Mouse (Mus musculus): Measurements from ENCODE around the gene Gtf3c1.

DNA sequence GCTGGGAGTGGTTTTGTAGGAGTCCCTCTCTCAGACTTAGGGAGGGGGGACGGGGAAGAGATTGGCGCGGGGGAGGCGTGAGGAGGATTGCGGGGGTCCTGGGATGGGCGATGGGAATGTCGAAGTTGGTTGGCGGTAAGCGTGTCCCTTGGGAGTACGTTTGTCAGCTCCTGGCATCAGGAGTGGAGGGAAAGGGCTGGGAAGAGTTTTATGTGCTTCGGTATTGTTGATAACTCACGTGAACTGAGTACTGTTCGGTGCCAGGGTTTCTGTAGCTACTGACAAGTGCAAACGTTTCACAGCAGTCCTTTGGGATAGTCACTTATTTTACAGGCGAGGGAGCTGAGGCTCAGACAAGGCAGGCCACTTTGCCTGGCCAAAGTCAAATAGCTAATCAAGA, 520 bp upstream of the Gtf3c1 start:
- no peak for TF ChIP-seq CTCF (IDR thresholded peaks at IDR 0.05; ENCODE audit: control insufficient read depth, insufficient read depth, low read length)
- TF ChIP-seq POLR2A (IDR thresholded peaks at IDR 0.05; ENCODE audit: borderline replicate concordance, control insufficient read depth, low read depth, low read length) = no peak

All from bone marrow, adult 2 months (tissue).